Mouse (Mus musculus): ENCODE measurements at regions not wholly inside any gene's neighbourhood (a gene's known extent, or its start where the extent isn't known, plus 50 kb on each side); places are given as distances from the start of the nearest gene placed in this dataset.
"Not testable (repeated sequence)": the region's sequence is repeated elsewhere in the genome, so short reads cannot be mapped to it uniquely, and the experiment has no call there.

DNA sequence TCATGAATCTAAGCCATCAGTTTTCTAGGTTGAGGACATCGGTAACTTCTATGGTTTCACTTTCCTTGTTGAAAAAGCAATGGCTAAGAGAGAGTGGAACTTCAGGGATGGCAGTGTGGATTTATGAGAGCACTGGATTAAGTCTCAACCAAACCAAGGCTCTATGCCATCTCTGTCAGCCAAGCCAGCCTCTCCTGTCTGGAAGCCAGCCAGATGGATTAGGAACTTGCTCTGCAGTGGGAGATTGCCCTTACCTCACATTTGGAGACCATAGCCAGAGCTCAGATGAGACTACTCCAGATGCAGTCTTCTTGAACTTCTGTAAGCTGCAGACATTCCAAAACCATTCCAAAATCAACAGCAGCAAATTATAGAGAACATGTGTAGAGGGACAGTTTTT, 112.4 kb upstream of the Zfp746 start:
- Histone ChIP-seq H3K4me1 (ENCODE audit: control insufficient read depth, insufficient read depth, low read length) (no peaks in the 10 kb centered on the region; the same call in 1 of the 2 replicates), H3K27ac (ENCODE audit: control insufficient read depth, insufficient read depth, low read depth, low read length) (no peak overlapping the region), H3K4me3 (ENCODE audit: control insufficient read depth, low read depth, low read length) (no peak overlapping the region), H3K27me3 (ENCODE audit: control insufficient read depth, insufficient read depth, low read length) (no peaks in the 10 kb centered on the region), H3K36me3 (ENCODE audit: control insufficient read depth, insufficient read depth, low read length) (no peaks in the 10 kb centered on the region)
- TF ChIP-seq POLR2A (IDR thresholded peaks at IDR 0.05; ENCODE audit: control insufficient read depth, low read depth, low read length) (no peak), CTCF (IDR thresholded peaks at IDR 0.05; ENCODE audit: control insufficient read depth, insufficient read depth, insufficient replicate concordance, low read depth, low read length) (no peak)

DNA sequence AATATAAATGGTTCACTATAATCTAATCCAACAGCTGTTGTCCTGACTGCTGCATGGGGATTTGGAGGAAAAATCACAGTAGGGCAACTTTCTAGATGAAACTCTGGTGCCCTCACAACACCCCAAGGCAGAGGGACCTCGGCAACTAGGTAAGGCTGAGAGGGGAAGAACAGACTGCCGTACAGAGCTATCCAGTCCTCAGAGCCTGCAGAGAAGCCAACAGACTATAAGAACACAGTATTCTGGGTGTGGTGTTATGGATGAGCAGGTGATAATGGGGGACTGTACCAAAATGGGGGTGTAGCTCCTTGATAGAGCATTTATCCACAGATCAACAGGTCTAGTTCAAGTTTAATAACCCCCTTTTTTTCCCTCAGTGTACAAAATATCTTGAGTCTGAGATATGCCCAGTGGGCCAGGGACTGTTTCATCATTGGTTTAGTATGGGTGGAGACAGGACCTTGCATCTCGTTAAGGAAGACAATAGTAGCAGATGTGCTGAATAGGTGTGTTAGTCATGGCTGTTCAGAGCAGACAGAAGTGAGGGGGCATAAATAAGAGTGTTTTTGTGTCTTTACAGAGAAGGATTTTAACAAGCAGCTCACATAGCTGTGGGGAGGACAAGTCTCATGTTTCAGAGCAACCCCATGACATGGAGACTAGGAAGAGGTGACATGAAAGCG, 111.4 kb upstream of the Zfp746 start:
- Histone ChIP-seq H3K27ac (ENCODE audit: control insufficient read depth, insufficient read depth, low read depth, low read length) (no peak overlapping the region), H3K4me3 (ENCODE audit: control insufficient read depth, low read depth, low read length) (no peak overlapping the region), H3K36me3 (ENCODE audit: control insufficient read depth, insufficient read depth, low read length) (no peaks in the 10 kb centered on the region), H3K27me3 (ENCODE audit: control insufficient read depth, insufficient read depth, low read length) (no peaks in the 10 kb centered on the region), H3K4me1 (ENCODE audit: control insufficient read depth, insufficient read depth, low read length) (no peaks in the 10 kb centered on the region; the same call in 1 of the 2 replicates)
- no peak for TF ChIP-seq CTCF (IDR thresholded peaks at IDR 0.05; ENCODE audit: control insufficient read depth, insufficient read depth, insufficient replicate concordance, low read depth, low read length)
- TF ChIP-seq POLR2A (IDR thresholded peaks at IDR 0.05; ENCODE audit: control insufficient read depth, low read depth, low read length) = no peak

DNA sequence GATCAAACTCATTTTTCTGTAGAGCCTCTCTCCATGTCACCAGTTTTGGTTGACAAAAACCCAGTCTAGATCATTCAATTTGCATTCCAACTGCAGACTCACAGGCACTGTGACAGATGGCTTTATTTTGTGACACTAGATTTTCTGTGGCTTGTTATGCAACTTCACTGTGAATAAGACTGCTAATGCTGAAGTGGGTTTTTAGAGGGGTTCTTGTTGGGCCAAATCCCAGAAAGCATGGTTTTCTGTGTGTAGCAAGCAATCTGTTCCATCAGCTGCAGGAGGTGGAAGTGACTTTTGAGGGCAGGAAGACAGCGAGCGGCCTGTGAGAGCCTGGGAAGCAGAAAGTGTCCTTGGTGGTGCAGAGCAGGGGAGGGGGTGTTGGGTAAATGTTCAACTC, 102.0 kb upstream of the Zfp746 start:
- not testable (repeated sequence) for H3K4me1 ChIP-seq (ENCODE audit: control insufficient read depth, insufficient read depth, low read length); H3K4me3 ChIP-seq (ENCODE audit: control insufficient read depth, low read depth, low read length); H3K27me3 ChIP-seq (ENCODE audit: control insufficient read depth, insufficient read depth, low read length); H3K27ac ChIP-seq (ENCODE audit: control insufficient read depth, insufficient read depth, low read depth, low read length); H3K36me3 ChIP-seq (ENCODE audit: control insufficient read depth, insufficient read depth, low read length)

DNA sequence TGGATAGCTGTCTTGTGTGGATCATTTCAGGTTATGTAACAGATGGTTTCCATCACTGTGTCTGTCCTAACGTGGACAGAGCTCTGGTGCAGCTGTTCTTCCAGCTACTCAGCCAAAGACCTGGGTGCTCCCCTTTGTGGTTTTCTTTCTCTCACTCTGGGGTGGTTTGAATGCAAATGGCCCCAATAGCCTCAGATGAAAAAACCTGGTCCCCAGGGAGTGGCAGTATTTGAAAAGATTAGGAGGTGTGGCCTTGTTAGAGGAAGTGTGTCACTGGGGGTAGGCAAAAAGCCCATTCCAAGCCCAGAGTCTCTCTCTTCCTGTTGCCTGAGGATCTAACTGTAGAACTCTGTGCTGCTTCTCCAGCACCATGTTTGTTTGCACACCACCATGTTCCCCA, 98.9 kb upstream of the Zfp746 start:
- H3K27ac ChIP-seq (ENCODE audit: control insufficient read depth, insufficient read depth, low read depth, low read length) = no peak overlapping the region
- no peaks in the 10 kb centered on the region for H3K4me1 ChIP-seq (ENCODE audit: control insufficient read depth, insufficient read depth, low read length)
- no peaks in the 10 kb centered on the region for H3K27me3 ChIP-seq (ENCODE audit: control insufficient read depth, insufficient read depth, low read length)
- TF ChIP-seq CTCF (IDR thresholded peaks at IDR 0.05; ENCODE audit: control insufficient read depth, insufficient read depth, insufficient replicate concordance, low read depth, low read length) = no peak
- TF ChIP-seq POLR2A (IDR thresholded peaks at IDR 0.05; ENCODE audit: control insufficient read depth, low read depth, low read length) = no peak
- no peak overlapping the region for H3K4me3 ChIP-seq (ENCODE audit: control insufficient read depth, low read depth, low read length)
- H3K36me3 ChIP-seq (ENCODE audit: control insufficient read depth, insufficient read depth, low read length) = no peaks in the 10 kb centered on the region

DNA sequence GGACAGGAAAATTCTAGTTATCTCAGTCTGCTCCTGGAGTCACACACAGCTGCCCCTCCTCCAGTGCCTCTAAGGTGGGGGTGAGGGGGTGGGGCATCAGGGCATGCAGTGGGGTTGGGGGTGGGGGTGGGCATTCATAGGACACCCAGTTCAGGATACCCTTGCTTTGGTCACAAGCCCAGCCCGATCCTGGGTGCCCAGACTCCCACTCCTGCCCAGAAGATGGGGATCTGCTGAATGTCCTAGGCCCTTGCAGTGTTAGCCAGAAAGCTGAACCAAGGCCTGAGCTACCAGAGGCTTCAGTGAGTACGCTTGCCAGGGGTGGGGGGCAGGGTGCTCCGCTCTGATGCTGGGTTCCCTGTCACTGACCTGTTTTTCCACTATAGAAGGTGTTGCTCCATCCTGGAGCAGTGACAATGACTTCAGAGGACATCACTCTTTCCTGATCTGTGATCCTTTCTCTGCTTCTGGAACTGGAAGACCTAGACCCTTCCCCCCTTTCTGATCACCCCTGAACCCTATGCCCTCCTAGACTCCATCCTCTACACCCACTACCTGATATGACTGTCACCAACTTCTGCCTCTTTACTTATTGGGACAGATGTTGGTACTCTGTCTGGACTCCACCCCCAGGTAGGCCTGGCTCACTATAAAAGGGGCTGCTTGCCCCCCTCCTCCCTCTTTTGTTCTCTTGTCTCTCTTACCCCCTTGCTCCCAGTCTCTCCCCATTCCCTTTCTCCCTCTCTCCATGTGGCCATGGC, 92.1 kb upstream of the Zfp746 start:
- no peaks in the 10 kb centered on the region for H3K4me1 ChIP-seq (ENCODE audit: control insufficient read depth, insufficient read depth, low read length)
- no peak overlapping the region for H3K27ac ChIP-seq (ENCODE audit: control insufficient read depth, insufficient read depth, low read depth, low read length)
- H3K27me3 ChIP-seq (ENCODE audit: control insufficient read depth, insufficient read depth, low read length) = no peaks in the 10 kb centered on the region
- TF ChIP-seq CTCF (IDR thresholded peaks at IDR 0.05; ENCODE audit: control insufficient read depth, insufficient read depth, insufficient replicate concordance, low read depth, low read length) (no peak), POLR2A (IDR thresholded peaks at IDR 0.05; ENCODE audit: control insufficient read depth, low read depth, low read length) (no peak)
- no peaks in the 10 kb centered on the region for H3K36me3 ChIP-seq (ENCODE audit: control insufficient read depth, insufficient read depth, low read length)
- H3K4me3 ChIP-seq (ENCODE audit: control insufficient read depth, low read depth, low read length) = no peak overlapping the region

DNA sequence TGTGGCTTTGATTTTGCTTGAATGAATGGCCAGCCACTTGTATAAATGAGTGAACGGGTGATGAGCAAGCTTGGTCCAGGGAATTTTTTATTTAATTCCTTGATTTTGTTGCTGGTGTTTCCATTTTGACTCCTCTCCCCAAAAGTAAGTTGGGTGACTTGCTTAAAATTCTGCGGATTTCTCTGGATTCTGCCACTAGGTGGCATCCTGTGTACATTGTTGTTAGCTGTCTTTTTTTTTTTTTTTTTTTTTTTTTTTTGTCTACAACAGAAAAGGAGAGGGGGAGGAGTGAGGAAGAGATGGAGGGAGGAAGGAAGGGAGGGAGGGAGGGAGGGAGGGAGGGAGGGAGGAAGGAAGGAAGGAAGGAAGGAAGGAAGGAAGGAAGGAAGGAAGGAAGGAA, 91.5 kb upstream of the Zfp746 start:
- no peaks in the 10 kb centered on the region for H3K27me3 ChIP-seq (ENCODE audit: control insufficient read depth, insufficient read depth, low read length)
- H3K4me3 ChIP-seq (ENCODE audit: control insufficient read depth, low read depth, low read length) = no peak overlapping the region
- no peaks in the 10 kb centered on the region for H3K36me3 ChIP-seq (ENCODE audit: control insufficient read depth, insufficient read depth, low read length)
- H3K4me1 ChIP-seq (ENCODE audit: control insufficient read depth, insufficient read depth, low read length) = no peaks in the 10 kb centered on the region
- no peak overlapping the region for H3K27ac ChIP-seq (ENCODE audit: control insufficient read depth, insufficient read depth, low read depth, low read length)
- TF ChIP-seq POLR2A (IDR thresholded peaks at IDR 0.05; ENCODE audit: control insufficient read depth, low read depth, low read length) = no peak
- TF ChIP-seq CTCF (IDR thresholded peaks at IDR 0.05; ENCODE audit: control insufficient read depth, insufficient read depth, insufficient replicate concordance, low read depth, low read length) = no peak

DNA sequence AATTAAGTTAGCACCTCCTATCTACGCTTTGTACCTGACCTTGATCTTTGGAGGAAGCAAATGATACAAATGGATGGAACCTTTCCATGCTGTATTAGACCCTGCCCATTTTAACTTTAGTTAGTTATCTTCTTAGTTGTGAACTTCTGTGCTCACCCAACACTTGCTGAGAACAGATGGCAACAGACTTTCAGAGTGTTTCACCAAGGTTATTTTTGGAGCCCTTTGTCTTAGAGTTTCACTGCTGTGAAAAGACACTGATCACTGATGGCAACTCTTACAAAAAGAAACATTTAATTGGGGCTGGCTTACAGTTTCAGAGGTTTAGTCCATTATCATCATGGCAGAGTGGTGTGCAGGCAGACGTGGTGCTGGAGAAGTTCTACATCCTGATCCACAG, 88.8 kb upstream of the Zfp746 start:
- H3K36me3 ChIP-seq (ENCODE audit: control insufficient read depth, insufficient read depth, low read length) = no peaks in the 10 kb centered on the region
- H3K27me3 ChIP-seq (ENCODE audit: control insufficient read depth, insufficient read depth, low read length) = no peaks in the 10 kb centered on the region
- TF ChIP-seq POLR2A (IDR thresholded peaks at IDR 0.05; ENCODE audit: control insufficient read depth, low read depth, low read length) (no peak), CTCF (IDR thresholded peaks at IDR 0.05; ENCODE audit: control insufficient read depth, insufficient read depth, insufficient replicate concordance, low read depth, low read length) (no peak)
- no peaks in the 10 kb centered on the region for H3K4me1 ChIP-seq (ENCODE audit: control insufficient read depth, insufficient read depth, low read length)
- H3K27ac ChIP-seq (ENCODE audit: control insufficient read depth, insufficient read depth, low read depth, low read length) = no peak overlapping the region
- no peak overlapping the region for H3K4me3 ChIP-seq (ENCODE audit: control insufficient read depth, low read depth, low read length)

DNA sequence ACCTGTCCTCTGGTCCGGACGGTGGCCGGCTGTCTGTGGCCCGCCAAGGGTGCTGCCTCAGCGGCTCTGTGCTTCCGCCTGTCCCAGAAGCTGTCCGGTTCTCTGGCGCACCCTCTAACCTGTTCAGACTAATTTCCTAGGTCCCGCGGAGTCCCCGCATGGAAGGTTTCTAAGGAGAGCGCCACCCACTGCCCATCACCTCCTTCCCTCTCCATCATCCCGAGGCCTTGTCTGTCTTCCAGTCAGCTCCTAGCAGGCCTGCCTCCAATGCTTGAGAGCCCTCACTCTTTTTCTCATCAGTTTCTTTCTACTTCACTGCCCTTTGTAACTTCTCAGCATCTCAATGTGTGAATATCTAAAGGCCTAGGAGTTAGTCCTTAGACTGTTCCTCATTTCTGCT, 86.4 kb upstream of the Zfp746 start:
- H3K27ac ChIP-seq (ENCODE audit: control insufficient read depth, insufficient read depth, low read depth, low read length); H3K27me3 ChIP-seq (ENCODE audit: control insufficient read depth, insufficient read depth, low read length); H3K36me3 ChIP-seq (ENCODE audit: control insufficient read depth, insufficient read depth, low read length); H3K4me3 ChIP-seq (ENCODE audit: control insufficient read depth, low read depth, low read length); H3K4me1 ChIP-seq (ENCODE audit: control insufficient read depth, insufficient read depth, low read length): not testable (repeated sequence)
